Mouse (Mus musculus): ENCODE measurements at regions not wholly inside any gene's neighbourhood (a gene's known extent, or its start where the extent isn't known, plus 50 kb on each side); places are given as distances from the start of the nearest gene placed in this dataset.

DNA sequence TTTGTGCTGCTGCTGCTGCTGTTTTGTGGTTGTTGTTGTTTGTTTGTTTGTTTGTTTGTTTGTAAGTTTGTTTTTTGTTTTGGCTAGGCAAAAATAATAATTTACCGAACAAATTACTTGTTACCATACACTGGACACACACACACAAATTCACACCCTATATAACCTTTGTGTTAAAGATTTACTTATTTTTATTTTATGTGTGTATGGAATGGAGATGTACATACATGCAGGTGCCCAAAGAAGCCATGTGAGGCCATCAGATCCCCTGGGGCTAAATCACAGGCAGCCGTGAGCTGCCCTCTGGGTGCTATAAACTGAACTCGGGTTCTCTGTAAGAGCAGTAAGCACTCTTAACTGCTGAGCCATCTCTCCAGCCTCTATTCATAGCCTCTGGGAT lies 56.0 kb downstream of the Pttg1 start:
- DNase-seq (ENCODE audit: low spot score): no peak

DNA sequence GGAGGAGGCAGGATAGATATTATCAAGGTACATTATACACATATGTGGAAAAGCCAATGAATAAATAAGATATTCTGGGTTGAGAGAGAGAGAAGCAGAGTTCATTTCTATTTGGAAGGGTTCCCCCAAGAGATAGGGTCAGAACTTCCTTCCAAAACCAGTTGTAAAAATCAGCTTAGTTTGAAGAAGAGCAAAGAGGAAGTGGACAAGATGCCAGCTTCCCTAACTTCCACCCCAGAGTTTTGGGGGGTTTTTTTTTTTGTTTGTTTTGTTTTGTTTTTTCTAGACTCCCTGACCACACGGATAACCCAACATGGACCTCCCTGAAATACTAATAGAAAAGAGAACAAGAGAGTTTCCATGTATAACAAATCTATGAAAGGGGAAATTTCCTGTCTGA lies 57.7 kb downstream of the Pttg1 start:
- DNase-seq (ENCODE audit: low spot score): no peak

DNA sequence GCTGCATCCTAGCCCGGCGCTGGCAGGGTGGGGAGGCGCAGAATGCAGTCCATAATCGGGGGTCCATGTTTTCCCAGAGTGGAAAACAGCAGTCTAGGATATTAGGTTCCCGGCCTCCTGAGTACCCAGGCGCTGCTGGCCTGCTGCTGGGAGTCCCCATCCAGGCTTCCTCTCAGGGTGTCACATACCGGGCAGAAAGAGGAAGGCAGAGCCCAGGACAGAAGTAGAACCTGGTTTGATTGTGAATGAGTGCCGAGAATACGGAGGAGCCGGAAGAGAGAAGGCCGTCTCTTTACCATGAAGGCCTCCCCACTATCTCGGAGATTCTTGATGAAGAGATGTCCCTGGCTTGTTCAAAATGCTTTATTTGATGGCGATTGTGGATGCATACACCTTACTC lies 64.2 kb downstream of the Pttg1 start:
- no peak for DNase-seq (ENCODE audit: low spot score)

DNA sequence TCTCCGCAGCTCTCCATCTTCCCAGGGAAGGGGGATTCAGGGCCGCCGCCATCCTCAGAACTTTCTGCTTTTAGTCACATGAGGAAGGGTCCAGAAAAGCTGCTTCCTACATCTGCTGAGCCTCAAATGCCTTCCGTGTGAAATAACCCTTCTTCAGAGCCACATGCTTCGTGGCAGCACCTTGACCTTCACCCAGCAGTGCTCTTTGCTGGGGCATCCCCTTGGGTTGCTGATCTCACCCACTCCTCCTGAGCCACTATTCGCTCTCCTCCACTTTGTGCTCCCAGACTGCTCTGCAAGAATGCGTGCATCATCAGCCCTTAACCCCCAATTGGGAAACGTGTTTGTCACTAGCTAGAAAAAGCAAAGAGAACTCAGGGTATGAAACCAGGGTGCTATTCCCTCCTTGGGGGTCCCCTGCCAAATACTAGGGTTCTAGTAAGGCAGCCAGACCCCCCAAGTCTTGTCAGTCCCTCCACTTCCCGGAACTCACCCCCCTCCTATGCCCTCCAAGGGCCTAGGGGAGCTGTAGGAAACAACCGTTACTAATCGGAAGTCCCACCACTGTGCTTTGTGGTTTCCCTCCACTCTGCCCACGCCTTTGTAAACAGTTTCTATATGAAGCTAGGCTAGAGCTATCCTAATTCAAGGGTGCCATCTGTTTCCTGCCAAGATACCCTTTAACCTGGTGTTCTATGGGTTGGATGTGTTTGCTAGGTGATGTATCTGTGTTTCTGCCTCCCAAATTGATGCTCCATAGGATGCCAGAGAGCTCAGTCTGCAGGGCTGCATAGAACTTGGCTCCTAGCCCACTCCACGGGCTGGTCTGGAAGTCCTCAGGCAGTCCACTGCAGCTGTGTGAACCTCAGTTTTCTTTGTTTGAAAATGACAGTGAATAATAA lies 67.4 kb downstream of the Pttg1 start:
- no peak for DNase-seq (ENCODE audit: low spot score)

DNA sequence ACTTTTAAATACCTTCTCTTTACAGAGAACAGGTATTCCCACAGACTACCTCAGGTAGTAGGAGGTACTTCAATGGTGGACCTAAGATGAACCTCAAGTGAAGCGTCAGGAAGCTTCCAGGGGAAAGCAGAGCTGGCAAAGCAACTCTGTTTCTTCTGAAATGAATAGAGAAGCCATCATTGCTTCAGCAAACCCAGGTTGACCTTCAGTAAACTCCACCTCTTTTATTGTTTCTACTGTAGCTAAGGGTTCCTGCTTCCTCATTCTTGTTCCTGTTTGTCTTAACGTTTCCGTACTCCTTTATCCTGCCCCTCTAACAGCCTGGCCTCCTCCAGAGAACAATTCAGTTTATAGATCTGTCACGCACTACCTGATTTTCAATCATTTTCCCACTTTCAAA lies 72.4 kb downstream of the Pttg1 start:
- no peak for DNase-seq (ENCODE audit: low spot score)

DNA sequence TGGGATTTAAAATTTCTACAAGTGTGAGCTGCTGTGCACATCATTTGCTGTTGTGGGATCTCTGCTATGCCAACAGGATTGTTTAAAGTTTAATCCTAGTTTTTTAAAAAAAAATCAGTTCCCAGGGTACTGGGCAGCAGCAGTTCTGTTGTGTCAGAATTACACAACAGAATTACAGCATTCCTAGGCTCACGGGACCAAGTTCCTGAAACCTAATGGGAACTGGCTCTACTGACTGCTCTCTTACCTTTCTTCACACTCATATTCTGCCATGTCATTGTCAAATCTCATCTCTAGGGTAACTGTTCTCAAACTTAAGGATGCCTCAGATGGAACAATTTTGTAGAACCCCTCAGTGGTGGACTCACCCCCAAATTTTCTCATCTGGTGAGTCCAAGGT lies 73.0 kb downstream of the Pttg1 start:
- no peak for DNase-seq (ENCODE audit: low spot score)

DNA sequence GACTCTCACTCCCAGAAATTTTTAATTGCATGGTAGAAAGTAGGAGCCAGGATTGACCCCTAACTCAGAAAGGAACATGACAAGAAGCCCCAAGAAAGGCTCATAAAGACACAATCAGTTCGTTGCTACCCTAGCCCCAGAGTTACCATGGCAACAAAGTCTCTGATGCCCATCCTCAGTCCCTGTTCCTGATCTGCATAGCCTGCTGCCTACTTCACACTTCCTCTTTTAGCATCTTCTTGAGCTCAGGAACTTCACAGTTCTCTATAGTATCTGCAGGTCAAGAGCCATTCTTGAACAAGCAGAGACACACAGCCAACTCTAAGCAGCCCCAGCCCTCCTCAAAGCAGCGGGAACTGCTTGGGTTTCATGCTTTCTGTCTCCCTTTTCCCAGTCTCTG lies 74.2 kb downstream of the Pttg1 start:
- no peak for DNase-seq (ENCODE audit: low spot score)

DNA sequence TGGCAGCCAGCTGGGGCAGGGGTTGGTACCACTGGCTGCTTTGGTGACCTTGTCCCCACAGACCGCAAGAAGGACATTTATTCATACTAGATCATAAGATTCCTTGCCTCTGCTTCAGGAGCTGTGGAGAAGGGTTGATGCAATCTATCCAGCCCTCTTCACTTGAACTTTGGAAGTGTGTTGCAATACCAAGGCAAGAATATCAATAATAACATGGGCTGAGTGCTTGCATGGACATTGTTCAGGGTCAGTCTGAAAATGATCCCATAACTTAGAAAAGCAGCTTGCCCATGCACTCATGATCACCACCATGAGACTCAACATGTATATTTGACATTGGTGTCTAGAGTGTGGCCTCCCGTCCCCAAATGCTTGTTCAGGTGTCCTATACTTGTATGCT lies 74.7 kb downstream of the Pttg1 start:
- no peak for DNase-seq (ENCODE audit: low spot score)

DNA sequence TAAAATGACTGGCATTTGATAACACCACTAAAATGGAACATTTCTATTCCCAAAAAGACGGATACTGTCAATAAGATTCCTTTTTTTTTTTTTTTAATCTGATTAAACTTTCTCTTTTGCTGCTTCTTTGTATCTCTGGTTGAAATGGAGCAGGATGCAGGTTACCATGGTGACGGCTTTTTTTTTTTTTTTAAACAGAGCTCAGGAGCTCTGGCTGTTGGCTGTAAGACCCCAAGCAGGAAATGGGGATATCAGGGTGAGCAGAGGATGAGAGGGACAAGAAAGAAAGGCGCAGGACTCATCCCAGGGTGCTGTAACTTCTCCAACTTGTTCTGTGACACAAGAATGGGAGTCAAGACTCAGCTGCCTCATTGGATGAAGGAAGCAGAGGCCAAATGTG lies 75.8 kb downstream of the Pttg1 start:
- DNase-seq (ENCODE audit: low spot score): no peak

DNA sequence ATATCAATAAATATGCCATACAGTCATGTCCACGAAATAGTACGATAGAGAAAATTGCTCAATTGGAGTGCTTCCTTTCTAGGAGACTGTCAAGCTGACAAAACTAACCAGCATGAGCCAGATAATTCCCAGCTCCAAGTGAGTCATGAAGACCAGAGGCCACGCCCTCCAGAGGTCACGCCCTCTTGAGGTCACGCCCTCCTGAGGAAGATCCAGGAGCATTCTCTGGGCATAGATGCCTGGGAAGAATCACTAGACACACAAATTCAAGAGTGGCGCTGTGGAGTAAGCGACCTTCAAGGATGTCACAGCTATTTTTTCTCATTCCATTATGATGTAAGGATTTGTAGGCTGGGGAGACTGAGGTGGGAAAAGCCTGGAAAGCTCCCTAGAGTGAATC lies 76.5 kb downstream of the Pttg1 start:
- DNase-seq (ENCODE audit: low spot score): no peak

DNA sequence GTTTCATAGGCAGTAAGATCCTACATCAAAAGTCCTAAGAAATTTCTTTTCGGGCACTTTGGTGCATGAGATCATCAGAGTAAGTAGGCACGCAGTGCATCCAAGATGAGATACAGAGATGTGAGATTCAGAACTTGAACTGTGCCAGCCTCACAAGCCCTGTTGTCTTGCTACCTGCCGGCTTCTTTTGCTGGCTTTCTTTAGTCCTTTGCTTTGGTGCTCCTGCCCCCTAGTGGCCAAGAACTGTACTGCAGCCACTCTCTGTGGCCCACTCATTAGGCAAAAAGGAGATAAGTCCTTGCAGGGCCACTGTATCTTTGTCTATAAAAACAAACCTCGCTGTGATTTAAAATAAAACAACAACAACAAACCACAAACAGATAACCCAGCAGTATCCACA lies 77.5 kb downstream of the Pttg1 start:
- peak; percentile 75 for DNase-seq (ENCODE audit: low spot score)

DNA sequence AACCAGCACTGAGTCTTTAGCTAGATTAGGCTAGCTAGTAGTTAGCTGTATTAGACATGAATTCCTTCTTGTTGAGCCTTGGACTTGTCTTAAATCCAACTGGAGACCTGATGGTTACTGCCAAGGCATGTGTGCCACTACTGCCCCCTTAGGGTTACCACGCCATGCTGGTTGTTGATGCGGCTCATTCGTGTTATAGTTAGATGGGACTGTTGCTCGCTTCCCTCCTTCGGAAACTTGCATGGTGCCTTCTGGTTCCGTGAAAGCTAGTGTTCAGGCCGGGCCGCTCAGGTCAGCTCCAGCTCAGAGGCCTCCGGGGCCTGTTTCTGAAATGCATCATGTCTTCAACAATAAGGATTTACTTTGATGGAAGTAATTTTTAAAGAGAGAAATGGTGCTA lies 79.6 kb downstream of the Pttg1 start:
- no peak for DNase-seq (ENCODE audit: low spot score)

DNA sequence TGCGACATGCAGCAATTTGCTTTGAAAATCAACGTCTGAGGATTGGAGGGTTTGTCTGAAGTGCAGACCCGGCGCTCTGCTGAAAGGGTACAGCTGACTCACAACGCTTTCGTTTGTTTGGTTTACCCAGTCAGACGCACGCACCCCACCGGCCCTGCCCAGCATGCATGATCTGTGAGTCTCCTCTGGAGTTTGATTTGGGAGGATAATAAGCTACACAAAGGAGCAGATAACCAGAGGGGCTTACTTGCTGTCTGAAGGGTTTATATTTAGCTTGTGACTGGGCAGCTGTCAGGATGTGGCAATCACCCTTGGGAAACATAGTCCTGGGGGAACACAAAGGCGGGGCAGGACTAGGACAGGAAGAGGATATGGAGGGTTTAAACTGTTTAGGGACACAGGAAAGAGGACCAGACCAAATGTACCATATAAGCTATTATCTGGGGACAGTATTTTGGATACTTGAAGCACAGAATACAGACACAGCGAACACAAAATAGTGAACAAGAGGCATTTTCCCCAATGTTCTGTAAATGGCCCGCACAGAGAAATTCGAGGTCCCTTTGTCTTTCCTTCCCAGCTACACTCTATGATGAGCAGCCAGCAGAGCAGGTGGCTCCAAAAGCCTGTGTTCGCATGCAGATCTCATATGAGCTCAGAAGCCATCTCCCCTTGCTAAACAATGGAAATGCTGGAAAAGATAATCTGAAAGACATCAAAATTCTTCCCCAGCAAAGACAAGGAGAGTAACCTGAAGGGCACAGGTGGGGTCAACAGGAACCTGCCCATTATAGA lies 81.1 kb downstream of the Pttg1 start:
- no peak for DNase-seq (ENCODE audit: low spot score)

DNA sequence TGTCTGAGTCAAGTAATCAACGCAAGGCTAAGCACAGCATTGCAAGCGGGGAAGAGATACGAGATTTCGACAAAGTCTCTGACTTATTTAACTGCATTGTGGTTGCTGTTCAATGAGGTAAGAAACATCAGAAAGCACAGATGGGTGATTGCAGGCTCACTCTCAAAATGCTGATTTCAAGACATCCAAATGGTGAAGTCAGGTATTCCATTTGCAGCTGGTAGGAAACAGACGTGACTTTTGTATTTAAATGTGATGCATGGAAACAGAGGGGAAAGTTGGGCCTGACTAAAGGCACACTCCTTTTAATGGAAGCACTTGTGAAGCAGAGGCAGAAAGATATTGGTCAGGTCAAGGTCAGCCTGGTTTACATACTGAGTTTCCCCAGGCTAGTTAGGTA lies 82.5 kb downstream of the Pttg1 start:
- no peak for DNase-seq (ENCODE audit: low spot score)

DNA sequence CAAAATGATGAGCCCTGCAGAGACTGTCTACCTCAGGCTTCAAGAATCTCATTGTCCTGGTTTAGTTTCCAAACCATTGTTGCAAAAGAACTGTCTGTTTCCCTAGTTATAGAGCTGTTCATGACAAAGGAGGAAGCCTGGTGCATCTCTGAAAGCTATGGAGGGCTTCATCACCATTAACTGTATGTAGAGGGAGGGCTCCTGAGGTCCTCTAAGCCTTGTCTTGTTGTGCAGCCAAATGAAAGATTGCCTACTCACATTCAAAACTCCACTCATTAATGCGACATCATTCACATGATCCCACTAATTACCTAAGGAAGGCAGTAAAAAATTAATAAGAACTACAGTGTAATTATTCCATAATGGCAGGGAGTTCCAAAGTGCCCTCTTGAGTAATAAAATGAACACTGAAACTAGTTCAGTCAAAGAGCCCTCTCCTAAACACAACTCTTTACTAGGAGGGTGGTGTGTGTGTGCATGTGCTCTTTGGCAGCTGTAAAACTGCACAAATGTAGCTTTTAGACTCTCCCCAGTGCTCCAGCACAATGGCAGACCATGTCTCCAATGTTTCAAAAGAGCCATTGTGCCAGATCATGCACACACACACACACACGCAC lies 87.6 kb downstream of the Pttg1 start:
- no peak for DNase-seq (ENCODE audit: low spot score)

DNA sequence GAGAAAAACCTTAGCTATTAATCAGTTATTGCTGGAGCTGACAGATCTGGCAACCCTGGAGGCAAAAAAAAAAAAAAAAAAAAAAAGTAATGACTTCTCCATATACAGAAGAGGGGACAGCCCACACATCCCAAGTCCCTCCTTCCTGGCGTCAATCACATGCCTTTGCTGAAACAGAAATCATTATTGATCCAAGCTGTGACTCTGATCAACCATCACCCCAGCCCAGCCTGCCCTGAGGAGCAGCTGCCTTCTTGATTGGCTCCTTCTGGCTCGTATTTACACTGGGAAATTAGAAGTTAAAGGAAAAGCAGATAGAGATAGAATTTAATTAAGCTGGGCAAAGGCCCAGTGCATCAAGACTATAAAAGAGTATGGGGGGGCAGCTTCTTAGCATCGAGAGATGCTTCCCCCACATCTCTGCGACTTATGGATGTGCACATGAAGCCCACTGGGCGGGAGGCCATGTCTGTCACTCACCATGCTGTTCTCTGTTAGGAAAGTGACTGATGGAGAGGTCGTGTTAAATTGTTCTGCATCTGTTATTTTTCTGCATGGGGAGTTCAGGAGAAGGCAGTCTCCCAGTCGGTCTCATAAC lies 90.3 kb downstream of the Pttg1 start:
- DNase-seq (ENCODE audit: low spot score): no peak

DNA sequence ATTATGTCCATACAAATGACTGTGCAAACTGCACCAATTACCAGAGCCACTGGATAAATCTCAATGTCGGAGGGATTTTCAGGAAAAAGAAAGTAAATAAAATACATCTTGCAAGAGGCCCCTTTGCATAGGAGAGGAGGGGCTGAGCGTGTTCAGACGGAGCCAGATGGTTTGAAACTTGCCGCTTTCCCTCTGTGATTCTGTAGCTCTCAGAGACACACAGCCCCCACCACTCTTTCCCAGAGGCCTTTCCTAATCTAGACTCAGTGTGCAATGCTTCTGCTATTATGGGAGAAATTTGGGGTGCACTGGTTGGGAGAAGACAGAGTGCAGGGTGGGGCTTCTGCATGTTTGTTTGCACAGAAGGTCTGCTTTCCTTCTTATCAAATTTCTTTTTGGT lies 92.5 kb downstream of the Pttg1 start:
- no peak for DNase-seq (ENCODE audit: low spot score)

DNA sequence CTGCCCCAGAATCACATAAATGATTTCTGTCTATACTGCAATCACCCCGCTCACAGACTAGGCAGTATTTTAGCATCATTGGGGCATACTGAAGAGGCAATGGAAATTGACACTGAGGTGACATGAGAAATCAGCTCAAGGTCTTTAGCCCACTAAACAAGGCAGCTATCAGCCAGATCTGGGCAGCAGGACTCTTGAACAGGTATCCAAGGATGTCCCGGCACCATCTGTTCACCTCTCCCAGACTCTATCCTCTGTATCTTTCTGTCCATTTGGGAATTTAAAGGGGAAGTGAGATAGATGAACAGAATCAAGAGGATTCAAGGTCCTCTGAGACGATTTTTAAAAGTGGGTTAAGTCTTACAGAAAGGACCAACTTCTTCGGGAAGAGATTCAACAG lies 112.1 kb downstream of the Pttg1 start:
- no peak for DNase-seq (ENCODE audit: low spot score)
